Mouse (Mus musculus): ENCODE measurements around the gene Rap1b.
A peak's percentile ranks its signal among the peaks of the same experiment; 100 is the strongest.

The Rap1b gene

DNA sequence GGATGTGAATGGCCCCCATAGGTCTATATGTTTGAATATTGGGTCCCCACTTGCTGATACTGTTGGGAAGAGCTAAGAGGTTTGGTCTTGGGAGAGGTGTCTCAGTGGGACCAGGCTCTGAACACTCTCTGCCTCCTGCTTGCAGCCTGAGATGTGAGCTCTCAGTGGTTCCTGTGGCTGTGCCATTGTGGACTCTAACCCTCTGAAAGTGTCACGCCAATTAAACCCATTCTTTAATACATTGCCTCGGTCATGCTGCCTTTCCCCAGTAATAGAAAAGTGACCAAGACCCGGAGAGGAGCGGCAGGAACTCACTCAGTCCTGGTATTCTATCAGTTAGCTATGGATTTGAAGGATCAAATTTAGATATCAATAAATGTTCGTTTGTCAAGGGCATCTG lies 12.4 kb upstream of the Rap1b start:
- DNase-seq (ENCODE audit: extremely low spot score): no peak

DNA sequence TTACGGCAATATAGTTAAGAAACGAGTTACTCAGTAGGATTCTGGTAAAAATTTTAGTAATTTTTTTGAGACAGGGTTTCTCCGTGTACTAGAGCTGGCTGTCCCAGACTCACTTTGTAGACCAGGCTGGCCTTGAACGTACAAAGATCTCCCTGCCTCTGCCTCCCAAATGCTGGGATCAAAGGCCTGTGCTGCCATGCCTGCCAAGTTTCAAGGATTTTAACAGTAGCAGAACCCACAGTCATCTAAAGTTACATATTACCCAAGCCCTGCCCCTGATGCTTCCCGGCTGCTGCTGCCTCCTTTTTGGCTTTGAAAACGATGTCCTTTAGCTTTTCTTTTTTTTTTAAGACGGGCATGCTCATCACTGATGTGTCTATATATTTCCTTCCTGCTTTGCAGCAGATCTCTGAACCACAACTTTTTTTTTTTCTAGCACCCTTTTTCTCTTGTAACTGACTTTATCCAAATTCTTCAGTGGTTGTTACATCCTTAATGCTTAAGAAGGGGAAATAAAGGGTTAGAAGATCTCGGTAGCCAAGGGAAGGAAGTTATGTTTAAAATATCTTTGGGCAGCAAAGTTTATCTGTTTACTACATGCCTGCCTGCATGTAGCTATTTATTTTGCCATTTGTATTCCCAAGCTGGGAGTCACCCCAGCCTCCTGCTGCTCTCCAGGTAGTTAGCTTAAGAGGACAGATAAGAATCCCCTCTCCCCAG lies 10.3 kb upstream of the Rap1b start:
- no peak for DNase-seq (ENCODE audit: extremely low spot score)

GRCm38 (mm10) chr10:117852648-117853192 lies 6.9 kb upstream of the Rap1b start:
- DNase-seq (ENCODE audit: extremely low spot score): no peak

- DNase-seq (ENCODE audit: extremely low spot score): no peak
These were observed 3.1 kb upstream of the Rap1b start for GRCm38 (mm10) chr10:117848981-117849380.

DNA sequence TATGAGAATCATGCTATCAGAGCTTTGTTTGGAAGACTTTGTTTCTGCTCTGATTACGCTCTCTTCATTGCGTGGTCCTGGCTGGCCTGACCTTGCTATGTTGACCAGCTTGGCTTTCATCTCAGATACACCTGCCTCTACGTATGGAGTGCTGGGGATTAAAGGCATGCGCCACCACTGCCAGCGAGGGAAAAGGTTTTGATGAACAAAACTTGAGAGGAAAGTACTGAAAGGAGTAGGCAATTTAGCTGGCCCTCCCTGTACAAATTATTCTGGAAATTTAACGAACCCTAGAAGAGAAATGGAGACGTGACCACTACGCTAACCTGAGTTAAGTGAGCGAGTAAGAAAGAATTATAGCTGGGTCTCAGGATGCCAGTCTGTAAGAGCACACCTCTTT lies 961 bp upstream of the Rap1b start:
- DNase-seq (ENCODE audit: extremely low spot score): peak; percentile 31

- DNase-seq (ENCODE audit: extremely low spot score): no peak
These were observed 411 bp upstream of the Rap1b start for GRCm38 (mm10) chr10:117846260-117846632.

DNA sequence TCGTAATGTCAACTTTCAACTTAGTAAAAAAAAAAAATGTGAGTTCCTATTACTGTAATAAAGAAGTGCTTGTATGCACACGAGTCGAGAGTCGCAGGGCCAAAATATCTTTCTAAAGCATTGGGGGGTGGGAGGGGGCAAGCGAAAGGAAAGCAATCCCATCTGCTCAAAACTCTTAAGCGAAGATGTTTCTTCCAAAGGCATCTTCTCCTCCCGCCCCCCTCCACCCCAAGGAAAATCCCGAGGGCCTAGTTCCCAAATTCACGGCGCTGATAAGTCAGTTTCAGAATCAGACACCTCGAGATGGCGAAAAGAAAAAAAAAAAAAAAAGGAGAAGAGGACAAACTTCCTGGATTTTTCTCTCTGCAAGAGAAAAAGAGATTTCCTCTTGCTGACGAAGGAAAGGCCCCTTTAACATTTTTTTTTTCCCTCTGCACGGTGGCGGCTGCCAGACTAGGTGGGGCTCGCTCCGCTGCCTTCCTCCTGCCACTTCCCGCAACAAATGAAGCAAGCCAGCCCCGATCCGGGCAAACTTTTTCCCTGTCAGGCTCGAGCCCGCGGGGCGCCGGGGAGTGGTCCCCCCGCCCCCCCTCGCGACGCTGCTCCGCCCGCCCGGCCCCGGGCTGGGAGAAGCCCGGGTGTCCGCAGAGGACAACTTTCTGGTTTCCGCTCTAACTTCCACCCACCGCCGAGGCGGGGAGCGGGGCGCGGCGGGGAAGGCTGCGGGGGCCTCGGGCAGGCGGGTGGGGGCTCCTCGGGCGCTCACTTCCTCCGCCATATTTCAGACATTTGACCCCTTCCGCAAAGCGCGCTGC lies 846 bp downstream of the Rap1b start:
- peak; percentile 71 for DNase-seq (ENCODE audit: extremely low spot score)

GRCm38 (mm10) chr10:117844279-117844678 lies 1.6 kb downstream of the Rap1b start:
- no peak for DNase-seq (ENCODE audit: extremely low spot score)

DNA sequence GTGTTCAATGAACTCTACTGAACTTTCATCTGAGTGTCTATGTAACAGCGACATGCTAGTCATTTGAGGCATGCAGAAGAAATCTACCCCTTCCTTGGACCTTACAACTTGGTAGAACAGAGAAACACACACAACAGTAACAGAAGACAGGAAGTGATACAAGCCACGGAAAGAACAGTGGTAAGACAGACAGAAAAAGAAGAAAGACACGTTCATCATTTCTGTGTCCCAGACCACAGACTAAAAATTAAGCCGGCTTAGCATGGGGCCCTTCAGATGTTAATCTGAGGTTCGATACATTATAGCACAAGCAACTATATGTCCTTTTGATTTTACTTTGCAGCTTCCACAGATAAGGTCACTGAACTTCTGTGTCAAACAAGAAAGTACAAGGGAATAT lies 2.1 kb downstream of the Rap1b start:
- DNase-seq (ENCODE audit: extremely low spot score): no peak

DNA sequence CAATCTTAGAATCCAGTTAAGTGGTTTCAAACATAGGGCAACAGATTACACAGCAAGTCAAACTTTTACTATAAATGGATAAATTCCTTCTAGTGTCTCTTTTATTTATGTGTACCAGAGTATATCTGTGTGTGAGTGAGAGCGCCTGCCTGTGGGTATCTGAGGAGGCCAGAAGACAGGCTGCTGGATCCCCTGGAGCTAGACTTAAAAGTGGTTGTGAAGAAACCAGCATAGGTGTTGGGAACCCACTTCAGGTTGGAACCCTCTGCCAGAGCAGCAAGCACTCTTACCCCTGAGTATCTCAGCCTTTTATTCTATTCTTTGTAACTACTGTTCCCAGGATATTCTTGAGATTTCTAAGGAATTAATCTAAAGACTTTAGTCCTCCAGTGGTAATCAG lies 4.1 kb downstream of the Rap1b start:
- DNase-seq (ENCODE audit: extremely low spot score): no peak

GRCm38 (mm10) chr10:117840431-117840995 lies 5.3 kb downstream of the Rap1b start:
- no peak for DNase-seq (ENCODE audit: extremely low spot score)

DNA sequence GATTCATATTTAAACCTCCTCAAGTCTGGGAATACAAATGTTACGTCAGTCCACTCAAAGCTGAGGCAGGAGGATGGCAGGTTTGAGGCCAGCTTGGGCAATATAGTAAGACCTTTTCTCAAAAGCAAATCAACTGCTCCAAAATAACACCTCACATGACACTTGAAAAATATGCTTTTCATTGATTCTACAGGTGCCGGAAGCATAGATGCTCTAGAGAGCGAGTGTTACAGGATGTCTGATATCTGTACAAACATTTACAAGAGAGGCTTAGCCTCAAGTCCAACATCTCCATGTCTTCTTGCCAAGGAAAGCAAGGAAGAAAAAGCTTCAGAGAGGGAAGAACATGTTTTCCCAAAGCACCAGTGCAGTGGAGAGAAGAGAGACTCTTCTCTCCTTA lies 6.1 kb downstream of the Rap1b start:
- DNase-seq (ENCODE audit: extremely low spot score): no peak

DNA sequence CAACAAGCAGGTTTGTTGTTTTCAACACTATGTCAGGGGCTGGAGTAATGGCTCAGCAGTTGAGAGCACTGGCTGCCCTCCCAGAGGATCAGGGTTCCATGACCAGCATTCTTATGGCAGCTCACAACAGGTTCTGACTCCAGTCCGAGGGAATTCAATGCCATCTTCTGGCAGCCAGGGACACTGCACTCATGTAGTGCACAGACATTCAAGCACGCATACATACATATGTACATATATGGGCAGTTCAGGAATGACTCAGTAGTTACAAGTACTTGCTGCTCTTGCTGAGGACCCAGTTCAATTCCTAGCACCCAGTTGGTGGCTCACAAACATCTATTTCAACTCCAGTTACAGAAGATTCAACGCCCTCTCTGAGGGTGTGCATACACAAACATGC lies 6.9 kb downstream of the Rap1b start:
- no peak for DNase-seq (ENCODE audit: extremely low spot score)

GRCm38 (mm10) chr10:117836354-117836753 lies 9.5 kb downstream of the Rap1b start:
- no peak for DNase-seq (ENCODE audit: extremely low spot score)

GRCm38 (mm10) chr10:117835453-117835852 lies 10.4 kb downstream of the Rap1b start:
- DNase-seq (ENCODE audit: extremely low spot score): no peak

DNA sequence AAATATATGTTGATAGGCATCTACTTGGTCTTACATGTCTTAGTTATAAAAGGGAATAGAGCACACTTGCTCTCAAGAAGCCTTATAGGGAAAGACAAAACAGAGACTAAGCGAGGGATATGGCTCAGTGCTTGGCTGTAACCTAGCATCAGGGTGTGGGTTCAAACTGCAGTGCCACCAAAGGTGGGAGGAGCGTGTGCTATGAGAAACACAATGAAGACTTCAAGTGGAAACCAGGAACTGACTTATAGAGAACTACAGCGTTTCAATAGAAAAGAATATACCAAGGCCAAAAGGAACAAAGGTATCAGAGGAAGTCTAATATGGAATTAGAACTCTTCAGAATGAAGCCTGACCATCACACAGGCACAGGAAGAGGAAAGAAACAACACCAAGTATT lies 15.0 kb downstream of the Rap1b start:
- DNase-seq (ENCODE audit: extremely low spot score): no peak

GRCm38 (mm10) chr10:117829472-117830155 lies 16.2 kb downstream of the Rap1b start:
- no peak for DNase-seq (ENCODE audit: extremely low spot score)

DNA sequence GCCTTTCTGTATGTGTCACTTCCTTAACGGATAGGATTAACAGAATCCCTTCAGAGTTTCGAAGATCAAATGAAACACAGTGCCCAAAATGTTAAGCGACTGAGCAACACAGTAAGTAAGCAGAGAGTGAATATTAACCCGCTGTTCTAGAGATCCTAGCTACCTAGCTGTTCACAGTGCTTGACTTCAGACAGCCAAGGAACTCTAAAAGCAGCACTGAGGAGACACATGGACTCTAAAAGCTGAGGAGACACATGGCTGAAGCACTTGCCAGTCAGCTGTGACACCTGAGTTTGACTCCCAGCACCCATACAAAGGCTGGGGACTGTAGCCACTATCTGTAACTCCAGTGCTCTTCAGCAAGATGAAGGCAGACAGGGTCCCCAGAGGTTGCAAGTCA lies 16.8 kb downstream of the Rap1b start:
- DNase-seq (ENCODE audit: extremely low spot score): no peak

DNA sequence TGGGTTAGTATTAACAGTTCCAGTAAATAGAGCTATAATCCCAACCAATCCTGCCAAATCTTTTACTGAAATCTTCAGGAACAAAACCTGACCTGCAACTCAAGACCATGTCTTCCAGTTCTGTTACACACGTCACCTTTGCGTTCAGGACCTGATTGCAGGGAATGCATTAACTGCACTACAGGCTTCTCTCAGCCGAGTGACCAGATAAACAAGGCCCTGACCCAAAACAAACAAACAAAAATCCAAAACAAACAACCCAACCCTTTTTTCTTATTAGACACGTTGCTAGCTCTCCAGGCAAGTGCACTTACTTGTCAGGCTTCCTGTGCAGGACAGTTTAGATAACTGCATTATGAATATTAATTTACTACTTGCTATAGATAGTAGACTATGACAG lies 17.3 kb downstream of the Rap1b start:
- no peak for DNase-seq (ENCODE audit: extremely low spot score)

DNA sequence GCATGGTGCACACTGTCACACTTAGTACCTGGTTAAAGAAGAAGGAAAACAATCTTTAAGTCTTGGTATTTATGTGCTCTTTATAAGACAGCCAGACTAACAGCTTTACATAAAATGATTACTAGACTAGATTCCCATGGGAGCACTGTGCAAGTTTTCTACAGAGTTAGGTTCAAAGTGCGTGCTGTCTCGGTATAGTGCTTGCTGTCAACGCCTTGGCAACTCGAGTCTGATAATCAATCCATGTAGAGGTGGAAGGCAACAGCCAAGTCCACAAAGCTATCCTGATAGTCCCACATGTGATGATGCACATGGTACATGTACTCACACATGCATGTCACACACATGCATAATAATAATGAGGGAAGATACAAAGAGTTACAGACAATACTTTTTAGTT lies 21.2 kb downstream of the Rap1b start:
- DNase-seq (ENCODE audit: extremely low spot score): no peak

GRCm38 (mm10) chr10:117824139-117824538 lies 21.7 kb downstream of the Rap1b start:
- DNase-seq (ENCODE audit: extremely low spot score): no peak

DNA sequence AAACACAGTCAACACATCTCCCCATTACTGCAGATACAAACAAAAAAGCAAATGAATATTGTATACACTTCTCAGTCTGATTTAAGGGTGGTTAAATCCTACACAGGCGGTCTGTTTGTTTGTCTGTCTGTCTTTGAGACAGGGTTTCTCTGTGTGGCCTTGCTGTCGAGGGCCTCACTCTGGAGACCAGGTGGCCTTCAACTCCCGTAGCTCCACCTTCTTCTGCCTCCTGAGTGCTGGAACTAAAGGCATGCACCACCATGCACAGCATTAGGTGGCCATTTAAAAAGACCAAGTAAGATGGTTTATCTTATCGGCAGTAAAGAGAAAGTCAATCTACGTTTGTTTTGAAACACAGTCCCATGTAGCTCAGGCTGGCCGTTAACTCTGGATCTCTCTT lies 22.5 kb downstream of the Rap1b start:
- DNase-seq (ENCODE audit: extremely low spot score): no peak

Data from embryo, embryonic 9.5 days (tissue).